Mouse (Mus musculus) heart, embryonic 16.5 days (tissue): ENCODE results near the gene Polr2l. TPM values are rescaled to one million over a fixed set of nuclear protein-coding genes. Genes with fewer than 3 reads are reported as not detected.

ENCODE experiments used
- ATAC-seq: fragments of 200-750 bp; cut with Nextera tagmentation; replicated peaks from 2 replicates; pipeline ENCODE4 v1.8.0; 2017; ENCODE audit warnings: moderate number of reproducible peaks; ENCODE audit not compliant: insufficient read depth, low FRiP score; ENCODE audit errors: extremely low read depth
- H3K27ac ChIP-seq: fragments of 300-500 bp; sonication (generic); 2 replicates; pipeline ENCODE4 v1.5.1; 2014; ENCODE audit warnings: mild to moderate bottlenecking, low read length, control low read depth, moderate library complexity
- H3K27me3 ChIP-seq: fragments of 300-500 bp; sonication (generic); 2 replicates; pipeline ENCODE4 v1.6.1; 2014; ENCODE audit warnings: low read length, mixed read lengths; ENCODE audit not compliant: control insufficient read depth, insufficient read depth
- H3K36me3 ChIP-seq: fragments of 300-500 bp; sonication (generic); 2 replicates; pipeline ENCODE4 v1.6.1; 2014; ENCODE audit not compliant: control insufficient read depth, insufficient read depth
- H3K4me1 ChIP-seq: fragments of 300-500 bp; sonication (generic); 2 replicates; pipeline ENCODE4 v1.6.1; 2014; ENCODE audit warnings: low read length, mixed read lengths; ENCODE audit not compliant: control insufficient read depth, insufficient read depth
- H3K4me2 ChIP-seq: fragments of 300-500 bp; sonication (generic); 2 replicates; pipeline ENCODE4 v1.6.1; 2014; ENCODE audit warnings: low read depth, mild to moderate bottlenecking, control low read depth, low read length
- H3K4me3 ChIP-seq: fragments of 300-500 bp; sonication (generic); 2 replicates; pipeline ENCODE4 v1.5.1; 2014; ENCODE audit warnings: mild to moderate bottlenecking, control low read depth, low read length
- H3K9ac ChIP-seq: fragments of 300-500 bp; sonication (generic); 2 replicates; pipeline ENCODE4 v1.6.1; 2014; ENCODE audit warnings: low read length, control low read depth
- H3K9me3 ChIP-seq: fragments of 300-500 bp; sonication (generic); replicated peaks from 2 replicates; pipeline ENCODE4 v1.6.1; 2016; ENCODE audit warnings: low read length; ENCODE audit not compliant: control insufficient read depth
- WGBS: fragments of 180-500 bp; shearing (Covaris S2); extraction: QIAGEN DNeasy Blood & Tissue Kit; methylation state at CpG from one replicate; pipeline ENCODE4 v1.1.7; 2014; 5-methylcytosine and 5-hydroxymethylcytosine counted together
- polyA plus RNA-seq: library from polyadenylated mRNA; unstranded; fragments of >200 nt; fragmentation: Nextera tagmentation; extraction: Ambion mirVana; gene quantifications from 2 replicates; pipeline ENCODE4 v1.2.1, GENCODE M21; 2015

The Polr2l gene
- polyA plus RNA-seq, 1 experiment from 2014 or later = 56.7 TPM

- peaks cover 22% of the 10 kb centered on the region for H3K36me3 ChIP-seq
- H3K27me3 ChIP-seq = peaks cover 32% of the 10 kb centered on the region
- no peak for ATAC-seq
- H3K27ac ChIP-seq = no peak overlapping the region
- H3K4me1 ChIP-seq = peaks cover 29% of the 10 kb centered on the region
- no peak overlapping the region for H3K9ac ChIP-seq
- no peak overlapping the region for H3K4me2 ChIP-seq
- WGBS = 62% methylated on average over 5 of the region's 5 CpGs
- H3K4me3 ChIP-seq = no peak overlapping the region
- no peaks in the 10 kb centered on the region for H3K9me3 ChIP-seq
Measured at GRCm38 (mm10) chr7:141460001-141460390, 14.9 kb downstream of the Polr2l start.

- Histone ChIP-seq H3K27ac (no peak overlapping the region), H3K4me1 (peaks cover 29% of the 10 kb centered on the region), H3K36me3 (peaks cover 22% of the 10 kb centered on the region), H3K4me2 (no peak overlapping the region), H3K27me3 (peaks cover 28% of the 10 kb centered on the region), H3K9ac (no peak overlapping the region), H3K4me3 (no peak overlapping the region), H3K9me3 (no peaks in the 10 kb centered on the region)
- ATAC-seq = no peak
- WGBS = 86% methylated on average over 17 of the region's 17 CpGs
Measured at GRCm38 (mm10) chr7:141459301-141459711, 15.6 kb downstream of the Polr2l start.

DNA sequence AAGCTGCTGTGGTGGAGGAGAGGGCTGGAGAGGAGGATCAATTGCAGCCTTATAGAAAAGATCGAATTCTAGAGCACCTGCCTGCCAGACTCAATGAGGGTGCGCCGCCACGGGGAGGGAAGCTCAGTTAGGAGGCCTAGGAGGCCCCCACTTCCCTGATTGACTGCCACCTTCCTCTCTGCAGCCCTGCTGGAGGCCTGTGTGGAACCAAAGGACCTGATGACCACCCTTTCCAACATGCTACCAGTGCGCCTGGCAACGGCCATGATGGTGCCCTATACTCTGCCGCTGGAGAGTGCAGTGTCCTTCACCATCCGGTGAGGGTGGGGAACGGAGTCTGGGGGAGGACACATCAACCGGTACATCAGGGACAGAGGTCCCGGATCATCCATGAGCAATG lies 16.3 kb downstream of the Polr2l start:
- 89% methylated on average over 11 of the region's 11 CpGs for WGBS
- H3K4me1 ChIP-seq = peaks cover 29% of the 10 kb centered on the region
- ATAC-seq = no peak

GRCm38 (mm10) chr7:141457986-141458660 lies 16.8 kb downstream of the Polr2l start:
- Histone ChIP-seq H3K9me3 (no peaks in the 10 kb centered on the region), H3K36me3 (peaks cover 22% of the 10 kb centered on the region), H3K4me2 (no peak overlapping the region), H3K4me3 (no peak overlapping the region), H3K9ac (no peak overlapping the region), H3K4me1 (peaks cover 29% of the 10 kb centered on the region), H3K27ac (no peak overlapping the region), H3K27me3 (peaks cover 16% of the 10 kb centered on the region)
- no peak for ATAC-seq
- WGBS = 77% methylated on average over 15 of the region's 15 CpGs

More for the DNA sequence above, 16.3 kb downstream of the Polr2l start:
- Histone ChIP-seq H3K27me3 (peaks cover 21% of the 10 kb centered on the region), H3K4me2 (no peak overlapping the region), H3K9ac (no peak overlapping the region), H3K27ac (no peak overlapping the region), H3K4me3 (no peak overlapping the region), H3K9me3 (no peaks in the 10 kb centered on the region), H3K36me3 (peaks cover 22% of the 10 kb centered on the region)

DNA sequence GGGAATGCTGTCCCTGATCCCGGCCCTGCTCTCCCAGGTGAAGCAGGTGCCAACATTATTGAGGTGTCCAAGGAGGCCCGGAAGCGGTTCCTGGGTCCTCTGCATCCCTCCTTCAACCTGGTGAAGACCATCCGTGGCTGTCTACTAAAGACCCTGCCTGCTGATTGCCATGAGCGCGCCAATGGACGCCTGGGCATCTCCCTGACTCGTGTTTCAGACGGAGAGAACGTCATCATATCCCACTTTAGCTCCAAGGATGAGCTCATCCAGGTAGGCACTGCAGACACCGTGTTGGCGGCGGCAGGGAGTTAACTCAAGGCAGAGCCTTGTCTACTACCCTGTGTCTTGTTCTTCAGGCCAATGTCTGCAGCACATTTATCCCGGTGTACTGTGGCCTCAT lies 17.7 kb downstream of the Polr2l start:
- Histone ChIP-seq H3K27me3 (peaks cover 9% of the 10 kb centered on the region; the same call in 1 of the 2 replicates), H3K9ac (no peak overlapping the region), H3K27ac (no peak overlapping the region), H3K9me3 (no peaks in the 10 kb centered on the region), H3K36me3 (peaks cover 22% of the 10 kb centered on the region), H3K4me3 (no peak overlapping the region), H3K4me2 (no peak overlapping the region), H3K4me1 (peaks cover 27% of the 10 kb centered on the region)
- no peak for ATAC-seq
- WGBS = 93% methylated on average over 14 of the region's 14 CpGs

DNA sequence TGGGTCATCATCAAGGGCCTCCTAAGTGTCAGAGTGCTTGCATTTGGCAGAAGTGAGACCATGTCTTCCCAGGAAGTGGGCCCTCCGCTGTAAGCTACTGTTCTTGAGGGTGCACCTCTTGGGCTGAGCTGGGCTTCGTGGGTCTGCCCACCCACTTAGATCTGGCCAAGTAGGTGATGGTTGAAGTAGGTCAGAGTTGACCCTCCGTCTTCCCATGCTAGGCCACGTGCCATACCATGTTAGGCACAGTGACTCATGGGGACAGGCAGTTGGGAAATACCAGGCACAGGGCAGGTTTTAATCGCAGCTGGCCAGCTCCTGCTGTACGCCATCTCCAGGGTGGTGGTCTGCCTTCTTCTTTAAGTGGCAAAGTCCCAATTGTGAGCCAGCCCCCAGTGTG lies 18.2 kb downstream of the Polr2l start:
- H3K4me3 ChIP-seq = no peak overlapping the region
- no peak overlapping the region for H3K9ac ChIP-seq
- WGBS = 80% methylated on average over 6 of the region's 6 CpGs
- peaks cover 22% of the 10 kb centered on the region for H3K36me3 ChIP-seq
- H3K9me3 ChIP-seq = no peaks in the 10 kb centered on the region
- H3K27me3 ChIP-seq = peaks cover 5% of the 10 kb centered on the region; the same call in 1 of the 2 replicates
- H3K27ac ChIP-seq = no peak overlapping the region
- H3K4me2 ChIP-seq = peak overlapping the region; percentile 95; the same call in 1 of the 2 replicates
- ATAC-seq = no peak
- peaks cover 22% of the 10 kb centered on the region for H3K4me1 ChIP-seq

DNA sequence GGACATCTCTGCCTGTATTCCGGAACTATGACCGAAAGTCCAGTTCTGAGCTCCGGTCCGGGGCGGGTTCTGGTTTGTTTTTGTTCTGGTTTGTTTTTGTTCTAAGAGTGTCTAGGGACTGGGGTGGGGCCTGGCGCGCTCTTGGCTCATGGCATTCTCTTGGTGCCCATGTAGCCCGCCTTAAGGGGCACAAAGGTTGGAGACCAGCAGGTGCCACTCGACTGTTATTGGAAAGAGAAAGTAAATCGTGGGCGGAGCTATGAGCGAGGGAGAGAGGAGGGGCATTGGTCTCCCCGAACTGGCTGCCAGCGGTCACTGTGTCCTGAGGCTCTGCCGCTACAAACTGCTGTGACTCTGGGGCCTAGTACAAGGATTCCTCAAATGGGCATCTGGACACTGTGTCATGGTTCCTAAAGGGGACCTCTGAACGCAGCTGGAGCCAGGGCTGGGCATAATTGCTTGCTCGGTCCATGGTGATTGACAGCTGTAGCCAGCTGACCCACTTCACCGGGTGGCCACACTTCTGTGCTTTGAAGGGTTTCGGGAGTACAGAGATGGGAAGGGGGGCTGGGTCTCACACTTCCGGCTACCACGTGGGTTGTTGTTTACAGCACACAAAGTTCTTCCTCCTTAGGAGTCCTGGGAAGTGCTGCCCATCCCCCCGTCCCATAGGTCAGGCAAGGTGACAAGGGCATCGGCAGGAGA lies 19.2 kb downstream of the Polr2l start:
- peak; percentile 53 for ATAC-seq
- H3K4me1 ChIP-seq = peaks cover 17% of the 10 kb centered on the region
- H3K4me3 ChIP-seq = peak overlapping the region; percentile 69
- H3K9me3 ChIP-seq = no peaks in the 10 kb centered on the region
- H3K9ac ChIP-seq = peak overlapping the region; percentile 88
- H3K4me2 ChIP-seq = peak overlapping the region; percentile 95
- under 1% methylated on average over 23 of the region's 23 CpGs for WGBS
- peaks cover 4% of the 10 kb centered on the region; the same call in 1 of the 2 replicates for H3K27me3 ChIP-seq
- H3K36me3 ChIP-seq = peaks cover 30% of the 10 kb centered on the region
- peak overlapping the region; percentile 93 for H3K27ac ChIP-seq

GRCm38 (mm10) chr7:141454967-141455551 lies 19.9 kb downstream of the Polr2l start, which contains the start of gene Pnpla2:
Gene Pnpla2 (plus strand): TSS chr7:141455198.
- Histone ChIP-seq H3K4me3 (peak within 1 kb of the TSS; percentile 69), H3K27me3 (no peaks in the 10 kb centered on the region), H3K9me3 (no peaks in the 10 kb centered on the region), H3K4me1 (peaks cover 17% of the 10 kb centered on the region), H3K27ac (peak within 1 kb of the TSS; percentile 93), H3K4me2 (peak within 1 kb of the TSS; percentile 95), H3K9ac (peak within 1 kb of the TSS; percentile 88), H3K36me3 (peaks cover 33% of the 10 kb centered on the region)
- peak; percentile 87 for ATAC-seq
- 0% methylated on average over 45 of the region's 45 CpGs for WGBS

DNA sequence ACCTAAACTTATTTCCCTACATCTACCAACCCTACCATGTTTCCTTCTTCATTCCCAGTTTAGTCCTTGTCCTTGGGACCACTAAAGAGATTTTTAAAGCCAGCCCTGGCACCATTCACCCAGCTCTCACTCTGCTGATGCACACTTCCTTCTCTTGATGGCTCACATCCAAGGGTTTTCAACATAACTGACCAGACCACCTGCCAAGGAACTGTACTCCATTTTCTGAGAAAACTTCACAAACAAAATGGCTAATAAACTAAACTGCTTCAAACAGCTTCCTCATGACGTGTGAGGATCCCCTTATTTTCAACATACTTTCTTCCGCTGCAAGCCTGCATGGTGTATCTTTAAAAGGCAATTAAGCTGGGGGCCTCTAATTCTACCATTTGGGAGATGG lies 21.3 kb downstream of the Polr2l start:
- Histone ChIP-seq H3K27me3 (no peaks in the 10 kb centered on the region), H3K4me1 (peaks cover 21% of the 10 kb centered on the region), H3K36me3 (peaks cover 24% of the 10 kb centered on the region), H3K9ac (no peak overlapping the region), H3K4me3 (no peak overlapping the region), H3K9me3 (no peaks in the 10 kb centered on the region), H3K27ac (no peak overlapping the region), H3K4me2 (no peak overlapping the region)
- ATAC-seq = no peak
- 66% methylated on average over 2 of the region's 2 CpGs for WGBS
